Mouse (Mus musculus) midbrain, embryonic 16.5 days (tissue): ENCODE results near the gene Rnf144a. TPM values are rescaled to one million over a fixed set of nuclear protein-coding genes. Genes with fewer than 3 reads are reported as not detected.

Source experiments
- ATAC-seq: fragments of 200-750 bp; cut with Nextera tagmentation; 2 replicates; pipeline ENCODE4 v1.8.0; 2017; ENCODE audit warnings: moderate TSS enrichment
- H3K27ac ChIP-seq: fragments of 300-500 bp; sonication (generic); 2 replicates; pipeline ENCODE4 v1.5.1; 2014; ENCODE audit warnings: mild to moderate bottlenecking, low read length, mixed read lengths
- H3K27me3 ChIP-seq: fragments of 300-500 bp; sonication (generic); 2 replicates; pipeline ENCODE4 v1.6.1; 2014; ENCODE audit warnings: low read depth, low read length, mixed read lengths; ENCODE audit not compliant: control insufficient read depth, insufficient read depth
- H3K36me3 ChIP-seq: fragments of 300-500 bp; sonication (generic); 2 replicates; pipeline ENCODE4 v1.6.1; 2014; ENCODE audit warnings: mild to moderate bottlenecking, low read length, moderate library complexity, mixed read lengths; ENCODE audit not compliant: control insufficient read depth, insufficient read depth
- H3K4me1 ChIP-seq: fragments of 300-500 bp; sonication (generic); 2 replicates; pipeline ENCODE4 v1.6.1; 2014; ENCODE audit warnings: mild to moderate bottlenecking, low read length, mixed read lengths; ENCODE audit not compliant: control insufficient read depth, insufficient read depth
- H3K4me2 ChIP-seq: fragments of 300-500 bp; sonication (generic); 2 replicates; pipeline ENCODE4 v1.6.1; 2014; ENCODE audit warnings: mild to moderate bottlenecking, low read length, mixed read lengths
- H3K4me3 ChIP-seq: fragments of 300-500 bp; sonication (generic); 2 replicates; pipeline ENCODE4 v1.5.1; 2014; ENCODE audit warnings: low read depth, mild to moderate bottlenecking, low read length, moderate library complexity, mixed read lengths
- H3K9ac ChIP-seq: fragments of 300-500 bp; sonication (generic); 2 replicates; pipeline ENCODE4 v1.6.1; 2014; ENCODE audit warnings: low read depth, low read length, mixed read lengths
- H3K9me3 ChIP-seq: fragments of 300-500 bp; sonication (generic); replicated peaks from 2 replicates; pipeline ENCODE4 v1.6.1; 2014; ENCODE audit warnings: mild to moderate bottlenecking, low read length, mixed read lengths; ENCODE audit not compliant: control insufficient read depth, poor library complexity, severe bottlenecking
- WGBS: fragments of 180-500 bp; shearing (Covaris S2); extraction: QIAGEN DNeasy Blood & Tissue Kit; methylation state at CpG from one replicate; pipeline ENCODE4 v1.1.7; 2014; 5-methylcytosine and 5-hydroxymethylcytosine counted together
- polyA plus RNA-seq: library from polyadenylated mRNA; unstranded; fragments of >200 nt; fragmentation: Nextera tagmentation; extraction: Ambion mirVana; gene quantifications from 2 replicates; pipeline ENCODE4 v1.2.1, GENCODE M21; 2015

The Rnf144a gene
- polyA plus RNA-seq, 1 experiment from 2014 or later = 25.7 TPM

- Histone ChIP-seq H3K4me2 (no peak overlapping the region), H3K4me3 (no peak overlapping the region), H3K9me3 (no peaks in the 10 kb centered on the region), H3K27me3 (no peaks in the 10 kb centered on the region), H3K27ac (0 out of 2 replicates have a peak overlapping the region, but pooled peaks have one; percentile 47), H3K9ac (no peak overlapping the region), H3K4me1 (no peaks in the 10 kb centered on the region; the same call in 1 of the 2 replicates), H3K36me3 (peaks cover 4% of the 10 kb centered on the region)
- ATAC-seq = no peak
- 89% methylated on average over 3 of the region's 3 CpGs for WGBS
Observed at GRCm38 (mm10) chr12:26331048-26331447, 84.0 kb downstream of the Rnf144a start.

GRCm38 (mm10) chr12:26329756-26330155 is 85.3 kb downstream of the Rnf144a start:
- no peak overlapping the region for H3K4me3 ChIP-seq
- no peaks in the 10 kb centered on the region for H3K9me3 ChIP-seq
- H3K36me3 ChIP-seq = peaks cover 5% of the 10 kb centered on the region
- H3K27me3 ChIP-seq = no peaks in the 10 kb centered on the region
- H3K4me2 ChIP-seq = no peak overlapping the region
- H3K27ac ChIP-seq = no peak overlapping the region
- no peak overlapping the region for H3K9ac ChIP-seq
- no peaks in the 10 kb centered on the region; the same call in 1 of the 2 replicates for H3K4me1 ChIP-seq
- ATAC-seq = no peak
- WGBS = 81% methylated on average over 5 of the region's 5 CpGs

- Histone ChIP-seq H3K27ac (peak overlapping the region; percentile 47; the same call in 1 of the 2 replicates), H3K9me3 (no peaks in the 10 kb centered on the region), H3K4me2 (no peak overlapping the region), H3K36me3 (peaks cover 5% of the 10 kb centered on the region), H3K4me3 (no peak overlapping the region), H3K9ac (no peak overlapping the region), H3K27me3 (no peaks in the 10 kb centered on the region), H3K4me1 (peaks cover 2% of the 10 kb centered on the region)
- no peak for ATAC-seq
- 68% methylated on average over 6 of the region's 6 CpGs for WGBS
Observed at GRCm38 (mm10) chr12:26329031-26329675, 85.9 kb downstream of the Rnf144a start.

GRCm38 (mm10) chr12:26323783-26324364 is 91.2 kb downstream of the Rnf144a start:
- H3K4me2 ChIP-seq = no peak overlapping the region
- H3K4me3 ChIP-seq = no peak overlapping the region
- peaks cover 6% of the 10 kb centered on the region for H3K4me1 ChIP-seq
- H3K27ac ChIP-seq = peak overlapping the region; percentile 51
- peak; percentile 49 for ATAC-seq
- H3K36me3 ChIP-seq = peaks cover 5% of the 10 kb centered on the region
- no peaks in the 10 kb centered on the region for H3K27me3 ChIP-seq
- 67% methylated on average over 5 of the region's 5 CpGs for WGBS
- no peak overlapping the region for H3K9ac ChIP-seq
- H3K9me3 ChIP-seq = no peaks in the 10 kb centered on the region

GRCm38 (mm10) chr12:26316261-26316660 is 98.8 kb downstream of the Rnf144a start:
- Histone ChIP-seq H3K4me1 (no peaks in the 10 kb centered on the region), H3K4me2 (no peak overlapping the region), H3K36me3 (peaks cover 2% of the 10 kb centered on the region), H3K9ac (no peak overlapping the region), H3K27me3 (no peaks in the 10 kb centered on the region), H3K9me3 (no peaks in the 10 kb centered on the region), H3K27ac (no peak overlapping the region), H3K4me3 (no peak overlapping the region)
- 81% methylated on average over 3 of the region's 3 CpGs for WGBS
- no peak for ATAC-seq

GRCm38 (mm10) chr12:26314959-26315358 is 100.1 kb downstream of the Rnf144a start:
- WGBS = 50% methylated on average over 5 of the region's 5 CpGs
- H3K36me3 ChIP-seq = peaks cover 2% of the 10 kb centered on the region

GRCm38 (mm10) chr12:26311548-26311947 is 103.5 kb downstream of the Rnf144a start:
- ATAC-seq = peak; percentile 20; the same call in 1 of the 2 replicates
- H3K9ac ChIP-seq = no peak overlapping the region
- H3K9me3 ChIP-seq = no peaks in the 10 kb centered on the region
- no peaks in the 10 kb centered on the region for H3K27me3 ChIP-seq
- H3K4me3 ChIP-seq = no peak overlapping the region
- no peak overlapping the region for H3K4me2 ChIP-seq
- no peak overlapping the region for H3K27ac ChIP-seq
- no peaks in the 10 kb centered on the region for H3K4me1 ChIP-seq
- peaks cover 4% of the 10 kb centered on the region for H3K36me3 ChIP-seq

More at GRCm38 (mm10) chr12:26314959-26315358, 100.1 kb downstream of the Rnf144a start:
- no peak for ATAC-seq
- H3K4me3 ChIP-seq = no peak overlapping the region
- no peak overlapping the region for H3K27ac ChIP-seq
- H3K27me3 ChIP-seq = no peaks in the 10 kb centered on the region
- H3K4me2 ChIP-seq = no peak overlapping the region
- no peaks in the 10 kb centered on the region for H3K9me3 ChIP-seq
- no peak overlapping the region for H3K9ac ChIP-seq
- H3K4me1 ChIP-seq = no peaks in the 10 kb centered on the region

GRCm38 (mm10) chr12:26310247-26310646 is 104.8 kb downstream of the Rnf144a start:
- no peak overlapping the region for H3K4me2 ChIP-seq
- H3K27ac ChIP-seq = no peak overlapping the region
- WGBS = 91% methylated on average over 11 of the region's 11 CpGs
- H3K4me3 ChIP-seq = no peak overlapping the region
- peaks cover 4% of the 10 kb centered on the region for H3K36me3 ChIP-seq
- no peaks in the 10 kb centered on the region for H3K9me3 ChIP-seq
- no peaks in the 10 kb centered on the region for H3K4me1 ChIP-seq
- no peak overlapping the region for H3K9ac ChIP-seq
- H3K27me3 ChIP-seq = no peaks in the 10 kb centered on the region
- ATAC-seq = no peak

GRCm38 (mm10) chr12:26302886-26303285 is 112.2 kb downstream of the Rnf144a start:
- Histone ChIP-seq H3K9ac (no peak overlapping the region), H3K27me3 (no peaks in the 10 kb centered on the region), H3K4me3 (no peak overlapping the region), H3K9me3 (no peaks in the 10 kb centered on the region), H3K4me2 (no peak overlapping the region), H3K36me3 (no peaks in the 10 kb centered on the region), H3K4me1 (peaks cover 3% of the 10 kb centered on the region; the same call in 1 of the 2 replicates), H3K27ac (no peak overlapping the region)
- WGBS = 71% methylated on average over 5 of the region's 5 CpGs
- ATAC-seq = no peak
